Mouse (Mus musculus) ES-E14 (cell line): ENCODE results near the gene Ptpn1. TPM values are rescaled to one million over a fixed set of nuclear protein-coding genes. Genes with fewer than 3 reads are reported as not detected.

Source experiments
- DNase-seq: peaks from one replicate; pipeline ENCODE4 v3.0.0-alpha.2; 2013; ENCODE audit warnings: low read depth, low spot score
- H3K27ac ChIP-seq: 2 replicates; pipeline ENCODE4 v1.5.1; 2012; ENCODE audit warnings: low read depth, mild to moderate bottlenecking, low read length, moderate library complexity, mixed read lengths; ENCODE audit not compliant: poor library complexity, insufficient read depth, severe bottlenecking
- H3K36me3 ChIP-seq: 2 replicates; pipeline ENCODE4 v1.6.1; 2012; ENCODE audit warnings: mild to moderate bottlenecking, low read length, moderate library complexity, mixed read lengths; ENCODE audit not compliant: control insufficient read depth, poor library complexity, insufficient read depth, severe bottlenecking
- H3K4me1 ChIP-seq, 2 experiments: fragments of 150-350 bp in 1 of 2; sonication (generic) in 1 of 2; 2 replicates each; pipeline ENCODE4 v1.6.1; 2012; ENCODE audit warnings: low read length in 2 of 2, mild to moderate bottlenecking in 1 of 2, mixed read lengths in 1 of 2; ENCODE audit not compliant: control insufficient read depth in 2 of 2, insufficient read depth in 2 of 2, poor library complexity in 1 of 2
- H3K4me3 ChIP-seq, 2 experiments: fragments of 150-350 bp in 1 of 2; sonication (generic) in 1 of 2; 2 replicates each; pipeline ENCODE4 v1.5.1; 2012; ENCODE audit warnings: low read length in 2 of 2, low read depth in 1 of 2, mild to moderate bottlenecking in 1 of 2, mixed read lengths in 1 of 2; ENCODE audit not compliant: insufficient read depth in 1 of 2, poor library complexity in 1 of 2, severe bottlenecking in 1 of 2
- H3K9ac ChIP-seq: 2 replicates; pipeline ENCODE4 v1.6.1; 2012; ENCODE audit warnings: low read depth, mild to moderate bottlenecking, low read length, mixed read lengths; ENCODE audit not compliant: poor library complexity, insufficient read depth, severe bottlenecking
- H3K9me3 ChIP-seq: fragments of 150-350 bp; sonication (generic); 2 replicates; pipeline ENCODE4 v1.6.1; 2012; ENCODE audit warnings: low read depth, mild to moderate bottlenecking, low read length; ENCODE audit not compliant: control insufficient read depth, insufficient read depth
- CHD2 ChIP-seq: IDR thresholded peaks from 2 replicates; pipeline ENCODE4 v1.6.1; 2014; ENCODE audit warnings: mild to moderate bottlenecking, low read depth, low read length, inconsistent platforms
- HCFC1 ChIP-seq: IDR thresholded peaks from 2 replicates; pipeline ENCODE4 v1.6.1; 2012; ENCODE audit warnings: low read length, inconsistent platforms, borderline replicate concordance; ENCODE audit not compliant: insufficient read depth
- MAFK ChIP-seq: IDR thresholded peaks from 2 replicates; pipeline ENCODE4 v1.6.1; 2014; ENCODE audit warnings: mild to moderate bottlenecking, low read depth, low read length, inconsistent platforms; ENCODE audit not compliant: insufficient read depth
- ZC3H11A ChIP-seq: IDR thresholded peaks from 2 replicates; pipeline ENCODE4 v1.6.1; 2012; ENCODE audit warnings: low read depth, mild to moderate bottlenecking, inconsistent platforms, low read length, borderline replicate concordance
- ZNF384 ChIP-seq: IDR thresholded peaks from 2 replicates; pipeline ENCODE4 v1.6.1; 2012; ENCODE audit warnings: low read depth, low read length, inconsistent platforms
- in situ Hi-C, 2 experiments: fragments of 600-800 bp; cut with MboI; formaldehyde crosslinking; loops; one replicate each; pipeline ENCODE4 v1.15.1; 2025; ENCODE audit warnings: low sequenced_read_pairs in 2 of 2, inconsistent platforms in 1 of 2; ENCODE audit not compliant: unreplicated experiment in 2 of 2
- total RNA-seq: library from RNA; depleted of rRNA; stranded (reverse); fragments of 300-350 nt; gene quantifications from 2 replicates; pipeline ENCODE4 v1.2.3, GENCODE M21; 2012

Ptpn1 gene
- total RNA-seq, 1 experiment = 39.9 TPM

- in situ Hi-C loops = no loop called here
- Histone ChIP-seq H3K9ac (no peak overlapping the region), H3K36me3 (no peaks in the 10 kb centered on the region), H3K27ac (no peak overlapping the region), H3K4me3 (no peak overlapping the region), H3K9me3 (no peaks in the 10 kb centered on the region), H3K4me1 (peaks cover under 1 to 10% of the 10 kb centered on the region in 2 experiments; a peak in 2 of 4 replicates)
- TF ChIP-seq ZNF384 = no peak
- no peak for TF ChIP-seq MAFK
- TF ChIP-seq CHD2 = no peak
- no peak for TF ChIP-seq HCFC1
- TF ChIP-seq ZC3H11A = no peak
- DNase-seq = no peak
Measured at GRCm38 (mm10) chr2:167948557-167948956, 16.7 kb downstream of the Ptpn1 start.

DNA sequence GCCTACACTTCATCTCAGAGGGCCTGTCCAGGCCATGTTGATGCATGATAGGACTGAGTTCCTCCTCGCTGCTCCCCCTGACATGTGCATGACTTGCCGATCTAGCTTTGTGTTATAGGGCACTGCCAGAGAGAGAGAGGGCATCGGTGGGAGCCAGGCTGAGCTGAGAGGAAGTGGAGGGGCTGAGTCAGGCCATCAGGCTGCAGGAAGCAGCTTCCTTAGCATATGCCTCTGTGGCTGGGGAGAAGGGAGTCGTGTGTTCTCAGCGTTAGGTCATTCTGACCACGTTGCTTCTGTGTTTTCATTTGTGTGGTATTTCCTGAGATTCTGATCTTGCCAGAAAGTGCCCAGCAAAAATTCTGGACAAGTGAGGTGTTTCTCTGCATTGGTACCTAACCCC lies 17.4 kb downstream of the Ptpn1 start:
- H3K4me3 ChIP-seq = no peak overlapping the region
- H3K4me1 ChIP-seq = peaks cover 0 to 5% of the 10 kb centered on the region in 2 experiments; a peak in 1 of 4 replicates
- DNase-seq = no peak
- no peak overlapping the region for H3K9ac ChIP-seq
- in situ Hi-C loops = no loop called here
- no peak overlapping the region for H3K27ac ChIP-seq
- H3K9me3 ChIP-seq = no peaks in the 10 kb centered on the region
- TF ChIP-seq CHD2 (no peak), MAFK (no peak), ZNF384 (no peak), HCFC1 (no peak), ZC3H11A (no peak)
- no peaks in the 10 kb centered on the region for H3K36me3 ChIP-seq

DNA sequence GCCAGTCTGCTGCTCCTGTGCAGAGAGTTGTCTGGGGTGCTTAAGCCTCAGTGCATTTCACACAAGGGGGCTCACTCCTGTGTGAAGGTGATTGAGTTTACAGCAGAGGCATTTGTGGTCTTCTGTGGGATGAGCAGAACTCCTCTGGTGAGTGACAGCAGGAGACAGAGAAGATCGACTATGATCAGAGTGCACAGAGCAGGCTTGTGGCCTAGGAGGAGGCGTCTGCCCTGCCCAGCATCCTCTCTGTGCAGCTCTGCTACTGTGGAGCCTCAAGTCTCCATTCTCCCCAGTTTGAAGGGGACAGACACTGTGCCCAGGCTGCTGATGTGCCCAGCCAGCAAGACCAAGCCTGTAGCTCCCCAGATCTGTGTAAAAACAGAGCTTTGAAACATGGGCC lies 18.0 kb downstream of the Ptpn1 start:
- Histone ChIP-seq H3K4me3 (no peak overlapping the region), H3K27ac (no peak overlapping the region), H3K9me3 (no peaks in the 10 kb centered on the region), H3K36me3 (no peaks in the 10 kb centered on the region), H3K4me1 (peaks cover 0 to 2% of the 10 kb centered on the region in 2 experiments; a peak in 1 of 4 replicates), H3K9ac (no peak overlapping the region)
- DNase-seq = no peak
- in situ Hi-C loops = no loop called here
- TF ChIP-seq CHD2 = no peak

GRCm38 (mm10) chr2:167950681-167951080 lies 18.8 kb downstream of the Ptpn1 start:
- in situ Hi-C loops = no loop called here
- TF ChIP-seq CHD2 = no peak
- no peak for TF ChIP-seq ZC3H11A
- no peak for TF ChIP-seq MAFK
- no peak for TF ChIP-seq HCFC1

GRCm38 (mm10) chr2:167951301-167952211 lies 19.7 kb downstream of the Ptpn1 start:
- H3K36me3 ChIP-seq = no peaks in the 10 kb centered on the region
- no peaks in the 10 kb centered on the region for H3K4me1 ChIP-seq
- no peak overlapping the region for H3K27ac ChIP-seq
- in situ Hi-C loops = no loop called here
- H3K9ac ChIP-seq = no peak overlapping the region
- no peak for TF ChIP-seq MAFK
- no peak for TF ChIP-seq ZC3H11A
- TF ChIP-seq HCFC1 = no peak
- no peak for TF ChIP-seq ZNF384
- no peak for TF ChIP-seq CHD2
- H3K4me3 ChIP-seq = no peak overlapping the region
- H3K9me3 ChIP-seq = no peaks in the 10 kb centered on the region
- DNase-seq = no peak

More at GRCm38 (mm10) chr2:167950681-167951080, 18.8 kb downstream of the Ptpn1 start:
- Histone ChIP-seq H3K4me3 (no peak overlapping the region), H3K4me1 (no peaks in the 10 kb centered on the region), H3K36me3 (no peaks in the 10 kb centered on the region), H3K9me3 (no peaks in the 10 kb centered on the region), H3K9ac (no peak overlapping the region), H3K27ac (no peak overlapping the region)
- no peak for DNase-seq
